Mouse (Mus musculus): ENCODE results near the gene Cdhr5. TPM values are rescaled to one million over a fixed set of nuclear protein-coding genes. Genes with fewer than 3 reads are reported as not detected.

Gene Cdhr5
- not detected in 2 replicates for total RNA-seq (2017)

- no peak for ATAC-seq (replicated peaks in 1 of 2; ENCODE audit: insufficient read depth in 1 of 2, low FRiP score in 2 of 2, low TSS enrichment in 1 of 2, low read depth in 1 of 2, poor library complexity in 2 of 2, severe bottlenecking in 2 of 2)
Observed at GRCm38 (mm10) chr7:141276546-141276945, at the start of gene Cdhr5. Gene Cdhr5 (minus strand): TSS chr7:141276786.

- ATAC-seq (replicated peaks in 1 of 2; ENCODE audit: insufficient read depth in 1 of 2, low FRiP score in 2 of 2, low TSS enrichment in 1 of 2, low read depth in 1 of 2, poor library complexity in 2 of 2, severe bottlenecking in 2 of 2): no peak
Observed at GRCm38 (mm10) chr7:141324686-141325085, 48.1 kb upstream of the Cdhr5 start.

- no peak for ATAC-seq (replicated peaks in 1 of 2; ENCODE audit: insufficient read depth in 1 of 2, low FRiP score in 2 of 2, low TSS enrichment in 1 of 2, low read depth in 1 of 2, poor library complexity in 2 of 2, severe bottlenecking in 2 of 2)
Observed at GRCm38 (mm10) chr7:141319446-141319845, 42.9 kb upstream of the Cdhr5 start.

GRCm38 (mm10) chr7:141317619-141318132, 41.1 kb upstream of the Cdhr5 start:
- ATAC-seq (replicated peaks in 1 of 2; ENCODE audit: insufficient read depth in 1 of 2, low FRiP score in 2 of 2, low TSS enrichment in 1 of 2, low read depth in 1 of 2, poor library complexity in 2 of 2, severe bottlenecking in 2 of 2): no peak

- ATAC-seq (replicated peaks in 1 of 2; ENCODE audit: insufficient read depth in 1 of 2, low FRiP score in 2 of 2, low TSS enrichment in 1 of 2, low read depth in 1 of 2, poor library complexity in 2 of 2, severe bottlenecking in 2 of 2): peak; percentile 83 to 88
Observed at GRCm38 (mm10) chr7:141315974-141316373, 39.4 kb upstream of the Cdhr5 start.

GRCm38 (mm10) chr7:141315076-141315475, 38.5 kb upstream of the Cdhr5 start:
- ATAC-seq (replicated peaks in 1 of 2; ENCODE audit: insufficient read depth in 1 of 2, low FRiP score in 2 of 2, low TSS enrichment in 1 of 2, low read depth in 1 of 2, poor library complexity in 2 of 2, severe bottlenecking in 2 of 2): no peak

- ATAC-seq (replicated peaks in 1 of 2; ENCODE audit: insufficient read depth in 1 of 2, low FRiP score in 2 of 2, low TSS enrichment in 1 of 2, low read depth in 1 of 2, poor library complexity in 2 of 2, severe bottlenecking in 2 of 2): no peak
Observed at GRCm38 (mm10) chr7:141314416-141314815, 37.8 kb upstream of the Cdhr5 start.

GRCm38 (mm10) chr7:141304537-141304936, 28.0 kb upstream of the Cdhr5 start:
- ATAC-seq (replicated peaks in 1 of 2; ENCODE audit: insufficient read depth in 1 of 2, low FRiP score in 2 of 2, low TSS enrichment in 1 of 2, low read depth in 1 of 2, poor library complexity in 2 of 2, severe bottlenecking in 2 of 2): no peak

- peak; percentile 37 to 50 for ATAC-seq (replicated peaks in 1 of 2; ENCODE audit: insufficient read depth in 1 of 2, low FRiP score in 2 of 2, low TSS enrichment in 1 of 2, low read depth in 1 of 2, poor library complexity in 2 of 2, severe bottlenecking in 2 of 2)
Observed at GRCm38 (mm10) chr7:141302702-141303268, 26.2 kb upstream of the Cdhr5 start.

- ATAC-seq (replicated peaks in 1 of 2; ENCODE audit: insufficient read depth in 1 of 2, low FRiP score in 2 of 2, low TSS enrichment in 1 of 2, low read depth in 1 of 2, poor library complexity in 2 of 2, severe bottlenecking in 2 of 2): no peak
Observed at GRCm38 (mm10) chr7:141301386-141301785, 24.8 kb upstream of the Cdhr5 start.

GRCm38 (mm10) chr7:141299175-141299574, 22.6 kb upstream of the Cdhr5 start:
- no peak for ATAC-seq (replicated peaks in 1 of 2; ENCODE audit: insufficient read depth in 1 of 2, low FRiP score in 2 of 2, low TSS enrichment in 1 of 2, low read depth in 1 of 2, poor library complexity in 2 of 2, severe bottlenecking in 2 of 2)

- ATAC-seq (replicated peaks in 1 of 2; ENCODE audit: insufficient read depth in 1 of 2, low FRiP score in 2 of 2, low TSS enrichment in 1 of 2, low read depth in 1 of 2, poor library complexity in 2 of 2, severe bottlenecking in 2 of 2): no peak; a peak in 1 of 4 replicates
Observed at GRCm38 (mm10) chr7:141297926-141298650, 21.5 kb upstream of the Cdhr5 start.

GRCm38 (mm10) chr7:141294479-141294878, 17.9 kb upstream of the Cdhr5 start:
- ATAC-seq (replicated peaks in 1 of 2; ENCODE audit: insufficient read depth in 1 of 2, low FRiP score in 2 of 2, low TSS enrichment in 1 of 2, low read depth in 1 of 2, poor library complexity in 2 of 2, severe bottlenecking in 2 of 2): no peak

GRCm38 (mm10) chr7:141293852-141294471, 17.4 kb upstream of the Cdhr5 start:
- ATAC-seq (replicated peaks in 1 of 2; ENCODE audit: insufficient read depth in 1 of 2, low FRiP score in 2 of 2, low TSS enrichment in 1 of 2, low read depth in 1 of 2, poor library complexity in 2 of 2, severe bottlenecking in 2 of 2): peak in 1 of 2 experiments; percentile 19; a peak in 1 of 4 replicates

- no peak for ATAC-seq (replicated peaks in 1 of 2; ENCODE audit: insufficient read depth in 1 of 2, low FRiP score in 2 of 2, low TSS enrichment in 1 of 2, low read depth in 1 of 2, poor library complexity in 2 of 2, severe bottlenecking in 2 of 2)
Observed at GRCm38 (mm10) chr7:141292583-141293388, 16.2 kb upstream of the Cdhr5 start.

- ATAC-seq (replicated peaks in 1 of 2; ENCODE audit: insufficient read depth in 1 of 2, low FRiP score in 2 of 2, low TSS enrichment in 1 of 2, low read depth in 1 of 2, poor library complexity in 2 of 2, severe bottlenecking in 2 of 2): 0 out of 4 replicates have a peak, but pooled peaks of 1 of the 2 experiments have one; percentile 14
Observed at GRCm38 (mm10) chr7:141291921-141292582, 15.5 kb upstream of the Cdhr5 start, which contains the start of gene Drd4. Gene Drd4 (plus strand): TSS chr7:141292006.

GRCm38 (mm10) chr7:141288042-141288441, 11.5 kb upstream of the Cdhr5 start:
- ATAC-seq (replicated peaks in 1 of 2; ENCODE audit: insufficient read depth in 1 of 2, low FRiP score in 2 of 2, low TSS enrichment in 1 of 2, low read depth in 1 of 2, poor library complexity in 2 of 2, severe bottlenecking in 2 of 2): no peak
